Mouse (Mus musculus) adrenal gland, adult 10 weeks (tissue): ENCODE data around the gene Tmf1. TPM values are rescaled to one million over a fixed set of nuclear protein-coding genes. Genes with fewer than 3 reads are reported as not detected.

ENCODE experiments used
- polyA plus RNA-seq: library from polyadenylated mRNA; stranded (reverse); fragments of 350-450 nt; fragmentation: Illumina TruSeq; extraction: RNeasy Lipid Tissue Mini Kit (QIAGEN cat#74804); gene quantifications from one replicate; pipeline ENCODE4 v1.2.3, GENCODE M21; 2014; ENCODE audit warnings: low read depth, low replicate concordance

Gene Tmf1
- 60.9 TPM for polyA plus RNA-seq

DNA sequence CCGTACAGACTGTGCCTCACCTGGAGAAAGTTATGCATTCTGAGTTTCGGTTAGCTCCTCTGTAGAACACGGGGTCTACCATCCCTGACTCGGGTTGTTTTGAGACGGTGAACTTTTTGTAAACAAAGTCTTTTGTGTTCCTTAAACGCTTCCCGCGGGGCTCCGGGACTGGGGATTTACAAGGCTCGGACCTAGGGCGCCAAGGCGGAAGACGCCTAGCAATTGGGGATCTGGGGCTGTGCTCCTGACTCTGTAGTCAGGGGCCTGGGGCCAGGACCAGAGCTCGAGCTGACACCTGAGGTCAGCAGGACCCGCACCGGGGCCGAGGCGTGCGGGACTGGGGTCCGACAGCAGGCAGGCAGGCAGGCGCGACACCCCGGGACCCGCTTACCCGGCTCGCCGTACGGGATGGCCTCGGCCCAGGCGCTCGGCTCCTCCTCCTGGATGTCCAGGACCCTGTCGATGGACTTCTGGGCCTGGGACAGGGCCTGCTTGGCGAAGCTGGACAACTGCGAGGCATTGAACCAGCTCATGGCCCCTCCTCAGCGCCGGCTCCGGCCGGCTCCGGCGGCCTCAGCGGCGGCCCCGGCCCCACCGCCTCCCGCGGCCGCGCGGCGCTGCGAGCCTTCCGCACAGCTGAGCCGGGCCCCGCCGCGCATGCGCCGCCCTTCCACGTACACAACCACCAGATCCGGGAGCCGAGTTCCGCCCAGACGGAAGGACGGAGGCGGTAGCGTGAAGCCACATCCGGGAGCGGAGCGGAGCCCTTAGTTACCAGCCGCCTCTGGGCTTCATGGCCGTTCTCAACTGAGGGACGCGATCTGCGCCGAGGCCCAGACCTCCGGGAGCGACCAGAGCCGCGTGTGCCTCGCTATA lies at the start of gene Tmf1:
Gene Tmf1, minus strand, starts transcription at position 632 of the 876 bp plus-strand sequence.

DNA sequence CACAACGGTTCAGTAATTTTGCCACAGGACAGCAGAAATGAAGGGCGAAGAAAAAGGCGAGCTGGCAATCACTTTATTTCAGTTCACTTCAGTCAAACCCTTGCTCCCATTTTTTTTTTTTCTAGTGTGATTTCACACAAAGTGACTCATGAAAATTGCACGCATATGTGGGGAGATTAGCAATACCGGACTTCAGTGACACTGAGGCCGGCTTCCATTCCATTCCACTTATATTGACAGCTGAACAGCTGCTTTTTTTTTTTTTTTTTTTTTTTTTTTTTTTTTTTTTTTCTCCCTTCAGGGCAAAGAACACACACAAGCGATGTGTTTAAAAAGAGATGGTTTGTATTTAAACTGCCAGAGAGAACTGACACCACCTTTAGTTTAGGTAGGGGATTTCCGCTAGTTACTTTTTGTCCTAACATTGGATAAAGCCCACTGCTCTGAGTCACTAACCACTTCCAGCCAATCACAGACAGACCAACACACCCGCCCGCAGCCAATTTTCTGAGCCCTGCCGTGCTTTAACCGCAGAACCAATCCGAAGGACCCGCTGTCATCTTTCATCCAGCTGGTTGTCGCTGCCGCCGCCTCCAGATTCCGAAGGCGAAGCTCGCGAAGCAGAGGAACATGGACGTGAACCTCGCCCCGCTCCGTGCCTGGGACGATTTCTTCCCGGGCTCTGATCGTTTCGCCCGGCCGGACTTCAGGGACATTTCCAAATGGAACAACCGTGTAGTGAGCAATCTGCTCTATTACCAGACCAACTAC lies 31.5 kb upstream of the Tmf1 start, which contains the start of gene Arl6ip5:
Gene Arl6ip5, plus strand, starts transcription at position 499 of the 771 bp plus-strand sequence.

DNA sequence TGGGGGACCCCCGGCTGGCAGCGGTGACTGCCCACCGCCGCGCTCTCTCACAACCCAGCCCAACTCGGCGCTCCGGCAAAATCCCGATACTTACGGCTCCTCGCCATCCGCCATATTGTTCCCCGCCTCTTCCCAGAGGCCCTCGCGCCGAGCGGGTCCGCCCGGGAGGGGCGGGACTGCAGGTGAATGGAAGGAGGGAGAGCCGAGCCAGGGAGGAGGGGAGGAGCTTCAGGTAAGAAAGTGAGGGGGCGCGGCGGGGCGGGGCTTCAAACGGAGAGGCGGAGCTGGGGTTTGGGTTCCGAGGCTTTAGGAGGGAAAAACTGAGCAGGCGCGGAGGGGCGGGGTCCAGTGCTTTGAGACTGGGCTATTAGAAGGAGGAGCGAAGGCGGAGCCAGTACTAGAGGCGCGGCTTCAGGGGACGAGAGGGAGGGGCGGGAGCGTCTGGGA lies 26.5 kb upstream of the Tmf1 start, which contains the start of gene Uba3:
Gene Uba3, minus strand, starts transcription at position 209 of the 447 bp plus-strand sequence.

DNA sequence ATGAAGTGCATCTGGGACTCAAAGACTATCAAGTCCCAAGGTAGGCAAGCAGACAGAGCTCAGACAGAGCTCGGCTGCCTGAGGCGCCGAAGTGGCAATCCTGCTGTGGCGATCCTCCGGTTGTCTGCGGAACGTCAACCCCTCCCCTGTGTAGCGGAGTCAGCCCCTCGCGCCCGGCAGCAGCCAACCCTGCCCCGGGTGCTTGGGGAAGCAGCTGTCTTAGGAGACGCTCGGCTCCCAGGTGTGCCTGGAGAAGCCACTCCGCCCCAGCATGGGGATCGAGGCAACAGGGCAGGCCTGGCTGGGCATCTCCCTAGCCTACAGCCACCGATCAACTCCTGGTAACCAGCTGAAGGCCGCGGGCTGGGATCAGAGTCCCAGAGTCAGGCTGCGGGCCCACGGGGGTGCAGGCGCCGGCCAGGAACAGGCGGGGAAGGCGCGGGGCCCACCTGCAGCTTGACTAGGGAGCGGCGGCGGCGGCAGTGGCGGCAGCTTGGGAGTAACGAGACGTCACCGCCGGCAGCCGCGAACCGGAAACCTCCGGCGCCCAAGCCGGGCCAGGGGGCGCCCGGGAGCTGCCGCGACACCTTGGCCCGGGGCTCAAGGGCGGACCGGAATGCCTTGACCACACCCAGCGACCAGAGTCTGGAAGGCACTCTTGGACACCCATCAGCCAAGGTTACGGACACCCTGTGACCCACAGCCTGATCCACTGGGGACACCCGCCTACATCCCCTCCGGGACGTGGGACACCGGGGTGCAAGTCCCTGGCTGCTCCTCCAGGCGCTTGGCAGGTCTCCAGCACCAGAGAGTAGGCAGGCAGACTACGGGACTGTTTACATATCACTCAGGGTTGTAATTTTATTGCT lies 30.3 kb downstream of the Tmf1 start, which contains the start of gene Eogt:
Gene Eogt, minus strand, starts transcription at position 800 of the 869 bp plus-strand sequence.

Other genes starting within 250 kb of the Tmf1 start
- gene Fam19a4, start 118.7 kb downstream of the Tmf1 start, polyA plus RNA-seq = 1.4 TPM
- 60.9 TPM for gene Eogt, start 29.9 kb downstream of the Tmf1 start, polyA plus RNA-seq
- 243 TPM for gene Uba3, start 26.5 kb upstream of the Tmf1 start, polyA plus RNA-seq
- gene Arl6ip5, start 31.6 kb upstream of the Tmf1 start, polyA plus RNA-seq = 141 TPM
- 0.58 TPM for gene Lmod3, start 73.6 kb upstream of the Tmf1 start, polyA plus RNA-seq